Mouse (Mus musculus) forelimb bud, embryonic 11.5 days (tissue): ENCODE results near the gene Mamld1.

Experiments
- DNase-seq: peaks from one replicate; pipeline ENCODE4 v3.0.0-alpha.2; 2012; ENCODE audit warnings: low read depth, low spot score

The Mamld1 gene

DNA sequence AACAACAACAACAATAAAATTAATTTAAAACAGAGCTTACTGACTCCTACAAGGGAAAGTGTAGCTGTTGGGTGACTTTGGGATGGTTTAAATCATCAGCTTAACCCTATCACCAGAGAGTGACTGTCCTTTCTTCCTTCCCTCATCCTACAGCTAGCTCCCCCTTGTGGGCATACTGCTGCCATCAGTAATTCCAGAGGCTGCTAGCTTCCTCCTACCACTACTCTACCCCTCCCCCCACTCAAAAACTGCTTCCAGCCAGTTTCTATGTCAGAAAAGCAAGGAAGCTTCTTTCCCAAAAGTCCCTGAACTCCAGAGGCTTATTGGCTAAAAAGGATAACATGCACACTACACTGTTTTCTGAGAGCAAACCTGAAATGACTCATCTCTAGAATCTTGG is 81.4 kb downstream of the Mamld1 start:
- peak; percentile 1 for DNase-seq

- DNase-seq = no peak
These were observed 91.3 kb downstream of the Mamld1 start for GRCm38 (mm10) chrX:71141390-71141789.

DNA sequence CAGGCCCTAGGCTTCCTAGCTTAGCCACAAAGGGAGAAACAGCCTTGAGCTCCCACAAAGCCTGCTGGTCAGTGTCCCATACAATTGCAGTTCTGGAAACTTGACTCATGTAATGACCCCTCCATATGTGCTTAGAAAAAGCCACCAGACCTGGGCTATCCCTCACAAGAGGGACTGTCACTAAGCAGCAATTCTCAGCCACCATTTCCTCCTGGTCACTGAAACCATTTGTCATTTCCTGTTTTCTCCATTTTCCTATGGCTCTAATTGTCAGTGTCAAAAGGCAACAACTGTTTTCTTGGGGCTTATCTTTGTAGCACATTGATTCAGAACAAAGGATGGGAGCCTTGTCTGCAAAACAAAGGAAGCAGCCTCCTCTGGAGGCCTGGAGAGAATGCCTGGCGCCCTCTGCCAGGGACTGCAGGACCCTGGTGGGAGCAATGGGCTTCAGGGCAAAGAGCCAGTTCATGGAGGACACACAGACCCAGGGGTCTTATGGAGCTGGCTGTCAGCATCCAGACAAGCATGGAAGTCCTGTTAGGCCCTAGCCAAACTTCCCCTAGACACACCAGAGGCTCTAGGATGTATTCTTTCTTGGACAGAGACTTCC is 99.5 kb downstream of the Mamld1 start:
- no peak for DNase-seq

DNA sequence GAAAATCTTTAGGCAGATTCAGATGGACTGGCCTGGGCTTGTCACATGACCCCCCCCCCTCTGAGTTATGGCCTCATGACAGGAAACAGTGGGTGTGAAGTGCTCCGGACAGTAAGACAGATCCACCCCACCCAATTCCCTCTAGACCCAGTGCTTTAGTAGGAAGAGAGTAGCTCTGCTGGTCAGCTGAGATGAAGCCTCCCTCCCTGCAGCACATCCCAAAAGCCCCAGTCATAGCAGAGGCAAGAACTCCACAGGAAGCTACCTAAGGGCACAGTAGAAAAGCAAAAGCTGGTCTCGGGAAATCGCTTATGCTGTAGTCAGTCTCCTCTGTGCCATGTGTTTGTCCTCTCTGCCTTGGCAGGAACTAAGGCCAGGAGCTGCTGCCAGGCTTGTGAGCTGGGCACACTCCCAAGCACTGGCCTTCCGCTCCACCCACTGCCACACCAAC is 100.5 kb downstream of the Mamld1 start:
- DNase-seq = no peak

DNA sequence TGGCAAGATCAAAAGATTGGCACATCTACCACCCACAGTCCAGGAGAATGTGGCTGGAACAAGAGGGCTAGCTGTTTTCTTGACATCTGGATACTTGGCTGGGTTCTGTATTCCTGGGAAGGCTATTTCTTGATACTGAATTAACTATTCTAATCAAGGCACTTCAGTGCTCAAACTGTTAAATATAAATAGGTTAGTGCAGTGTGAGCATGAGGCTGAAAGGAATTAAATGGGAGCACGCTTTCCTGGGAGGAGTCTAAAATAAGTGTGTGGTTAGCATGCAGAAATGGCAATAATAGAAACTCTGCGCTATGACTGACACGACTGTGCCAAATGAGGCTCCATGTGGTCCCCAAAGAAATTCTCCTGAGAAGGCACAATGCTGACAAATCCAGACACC is 131.5 kb downstream of the Mamld1 start:
- no peak for DNase-seq

DNA sequence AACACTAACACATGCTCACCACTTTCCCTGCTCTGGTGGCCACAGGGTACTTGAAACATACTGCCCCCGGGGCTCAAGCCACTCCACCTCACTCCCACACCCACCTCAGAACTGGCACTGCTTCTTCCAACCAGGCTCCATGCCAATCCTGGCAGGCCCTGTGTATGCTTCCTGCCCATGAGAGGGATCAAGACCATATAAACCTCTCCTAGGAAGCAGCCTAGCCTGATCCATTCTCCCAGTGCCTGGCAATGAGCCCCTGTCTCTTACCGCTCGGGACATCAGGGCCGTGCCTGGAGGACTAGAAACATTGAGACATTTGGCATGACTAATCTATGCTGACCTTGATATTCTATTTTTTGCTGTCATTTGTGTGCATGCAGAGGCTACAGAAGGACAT is 133.6 kb downstream of the Mamld1 start:
- no peak for DNase-seq

DNA sequence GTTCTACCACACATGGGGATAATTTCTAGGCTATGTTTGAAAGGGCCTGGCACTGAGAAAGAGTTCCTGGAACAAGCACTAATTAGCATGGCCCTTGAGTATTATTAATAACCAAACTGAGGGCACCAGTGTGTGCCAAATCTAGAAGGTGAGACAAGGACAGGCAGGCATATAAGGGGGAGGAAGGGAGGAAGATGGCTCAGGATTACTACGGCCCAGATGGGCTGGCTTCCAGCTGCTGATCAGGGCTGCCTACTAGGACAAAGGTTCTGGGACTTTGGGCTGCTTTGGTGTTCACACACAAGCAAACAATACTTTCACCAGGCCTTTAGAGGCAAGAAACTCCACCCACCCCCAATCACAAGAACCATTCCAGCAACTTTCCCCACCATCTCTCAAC is 136.3 kb downstream of the Mamld1 start:
- DNase-seq = no peak

GRCm38 (mm10) chrX:71204776-71205175 is 154.7 kb downstream of the Mamld1 start:
- DNase-seq = no peak
